Mouse (Mus musculus): ENCODE measurements around the gene Gm5678.
"Not testable (repeated sequence)": the region's sequence is repeated elsewhere in the genome, so short reads cannot be mapped to it uniquely, and the experiment has no call there.

Gene Gm5678

DNA sequence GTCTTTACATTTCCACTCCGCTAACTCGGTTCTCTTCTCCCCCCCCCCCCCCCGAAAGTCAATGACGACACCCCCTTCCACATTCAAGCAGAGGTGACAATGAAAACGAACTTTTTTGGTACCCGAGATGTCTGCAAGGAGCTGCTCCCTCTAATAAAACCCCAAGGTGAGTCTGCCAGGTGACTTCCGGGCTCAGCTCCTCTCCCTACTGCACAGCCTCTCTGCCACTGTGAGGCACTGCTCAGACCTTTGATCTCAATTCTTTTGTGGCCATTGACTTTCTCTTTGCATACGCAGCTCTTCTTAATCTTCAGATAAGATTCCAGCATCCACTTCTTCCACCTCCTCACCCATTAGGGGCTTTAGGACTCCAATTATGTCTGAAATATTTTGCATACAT, 19.2 kb upstream of the Gm5678 start:
- DNase-seq = no peak

DNA sequence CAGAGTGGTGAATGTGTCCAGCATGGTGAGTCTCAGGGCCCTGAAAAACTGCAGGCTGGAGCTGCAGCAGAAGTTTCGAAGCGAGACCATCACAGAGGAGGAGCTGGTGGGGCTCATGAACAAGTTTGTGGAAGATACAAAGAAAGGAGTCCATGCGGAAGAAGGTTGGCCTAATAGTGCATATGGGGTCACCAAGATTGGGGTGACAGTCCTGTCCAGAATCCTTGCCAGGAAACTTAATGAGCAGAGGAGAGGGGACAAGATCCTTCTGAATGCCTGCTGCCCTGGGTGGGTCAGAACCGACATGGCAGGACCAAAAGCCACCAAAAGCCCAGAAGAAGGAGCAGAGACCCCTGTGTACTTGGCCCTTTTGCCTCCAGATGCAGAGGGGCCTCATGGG, 18.1 kb upstream of the Gm5678 start:
- no peak for DNase-seq

DNA sequence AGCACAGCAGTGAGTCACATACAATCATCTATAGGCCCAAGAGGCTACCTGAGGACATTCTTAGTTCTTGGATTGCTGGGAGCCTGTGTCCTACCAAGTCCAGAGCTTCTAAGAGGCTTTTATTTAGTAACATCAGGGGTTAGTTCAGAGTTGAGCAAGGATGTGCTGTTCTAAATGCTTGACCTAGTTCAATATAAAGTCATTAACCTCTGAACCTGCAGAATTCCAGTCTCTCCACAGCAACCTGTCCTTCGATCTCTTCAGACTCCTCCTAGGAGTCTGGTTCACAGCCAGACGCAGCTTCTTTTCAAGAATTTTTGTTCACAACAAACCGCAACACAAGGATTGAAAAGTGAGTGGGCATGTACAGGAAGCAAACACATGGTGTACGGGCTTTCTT, 16.9 kb upstream of the Gm5678 start:
- DNase-seq = no peak

DNA sequence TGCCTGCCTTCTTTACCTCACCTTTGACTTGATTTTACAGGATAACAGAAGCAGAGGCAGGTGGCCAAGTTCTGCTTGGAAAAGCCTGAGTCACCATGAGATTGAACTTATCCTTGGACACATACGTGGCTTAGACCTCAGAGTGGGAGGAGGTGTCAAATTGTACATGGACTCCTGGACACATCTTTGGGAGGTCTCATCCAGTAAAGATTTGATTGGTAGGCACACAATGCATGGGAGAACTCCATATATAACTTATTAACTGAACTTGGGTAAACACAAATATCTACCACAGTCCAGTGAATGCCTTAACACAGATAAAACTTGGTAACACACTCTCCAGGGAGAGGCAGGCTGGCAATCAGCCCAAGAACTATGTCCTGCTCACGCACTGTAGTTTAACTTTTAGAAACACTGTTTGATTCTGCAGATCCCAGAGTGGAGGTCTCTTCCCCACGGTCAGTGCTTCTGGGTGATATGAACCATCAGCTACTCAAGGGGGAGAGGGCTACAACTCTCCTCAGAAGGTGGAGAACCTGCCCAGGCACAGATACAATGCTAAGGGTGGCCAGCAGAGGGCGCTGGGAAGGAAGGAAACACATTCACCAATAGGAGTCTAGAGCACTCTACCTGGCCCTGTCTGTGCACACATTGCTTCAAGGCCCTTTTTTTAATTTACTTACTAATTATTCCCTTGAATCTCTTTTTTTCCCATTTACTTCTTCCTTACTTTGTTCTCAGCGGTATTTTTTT, 12.6 kb upstream of the Gm5678 start:
- peak; percentile 25 for DNase-seq

DNA sequence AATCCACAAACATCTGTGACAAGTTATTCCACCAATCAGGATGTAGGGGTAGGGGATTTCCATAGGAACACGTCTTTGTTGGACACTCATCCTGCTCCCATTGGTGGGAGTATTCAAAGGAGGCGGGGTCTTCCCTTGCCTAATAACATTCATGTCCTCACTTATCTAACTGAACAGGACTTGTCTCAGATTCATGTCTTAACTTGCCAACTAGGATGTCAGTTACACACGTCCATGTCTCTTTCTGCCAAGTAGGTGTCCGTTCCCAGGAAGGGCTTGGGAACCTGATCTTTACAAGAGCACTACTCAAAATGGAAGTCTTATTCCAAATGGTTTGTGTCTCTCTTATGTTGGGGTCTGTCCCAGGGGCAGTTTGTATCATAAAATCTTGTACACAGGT, 4.1 kb upstream of the Gm5678 start:
- DNase-seq = not testable (repeated sequence)

DNA sequence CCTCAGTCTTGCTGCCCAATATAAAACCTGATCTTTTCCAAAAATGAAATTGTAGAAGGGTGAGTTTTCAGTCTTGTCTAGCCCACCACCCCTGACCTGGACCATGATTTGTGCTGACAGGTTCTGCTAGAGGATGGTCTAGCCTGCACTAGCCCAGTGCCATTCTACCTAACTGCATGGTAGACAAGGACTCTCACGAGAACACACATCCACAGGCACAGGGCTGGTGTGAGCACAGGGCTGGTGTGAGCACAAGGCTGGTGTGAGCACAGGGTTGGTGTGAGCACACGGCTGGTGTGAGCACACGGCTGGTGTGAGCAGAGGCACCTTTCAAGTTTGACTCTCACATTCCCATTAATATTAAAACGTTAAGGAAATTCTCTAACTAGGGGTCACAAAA, 3.2 kb upstream of the Gm5678 start:
- DNase-seq = no peak

DNA sequence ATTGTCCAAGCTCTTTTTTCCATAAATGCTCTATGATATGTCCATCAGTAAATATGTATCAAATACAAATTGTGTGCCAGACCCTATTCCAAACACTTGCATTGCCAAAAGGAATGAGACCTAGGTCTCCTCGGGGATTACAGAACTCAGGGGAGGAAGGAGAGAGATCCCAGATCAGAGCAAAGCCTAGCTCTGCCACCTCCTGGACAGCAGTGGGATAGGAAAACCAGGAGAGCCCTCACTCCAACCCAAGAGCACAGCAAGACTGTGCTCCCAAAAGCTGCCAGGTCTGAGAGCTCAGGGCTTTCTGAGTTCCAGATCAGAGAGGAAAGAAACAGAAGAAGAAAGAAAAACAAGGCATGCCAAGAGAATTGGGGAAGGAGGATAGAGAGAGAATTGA, 1.2 kb upstream of the Gm5678 start:
- DNase-seq = no peak

DNA sequence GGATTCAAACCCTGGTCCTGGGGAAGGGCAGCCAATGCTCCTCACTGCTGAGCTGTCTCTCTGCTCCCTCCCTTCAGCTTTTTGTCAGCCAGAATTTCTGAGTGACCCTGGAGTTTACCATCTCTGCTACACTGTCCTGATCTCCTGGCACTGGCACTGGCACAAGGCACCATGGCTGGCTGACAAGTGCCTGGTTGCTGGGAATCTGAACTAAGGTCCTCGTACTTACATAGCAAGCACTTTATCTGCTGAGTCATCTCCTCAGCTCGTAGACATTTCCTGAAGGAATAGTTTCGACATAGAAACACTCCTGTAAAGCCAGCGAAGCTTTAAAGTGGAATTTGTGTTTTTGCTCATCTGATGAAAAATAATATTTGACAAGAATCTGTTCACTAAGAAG, 16.1 kb downstream of the Gm5678 start:
- no peak for DNase-seq

DNA sequence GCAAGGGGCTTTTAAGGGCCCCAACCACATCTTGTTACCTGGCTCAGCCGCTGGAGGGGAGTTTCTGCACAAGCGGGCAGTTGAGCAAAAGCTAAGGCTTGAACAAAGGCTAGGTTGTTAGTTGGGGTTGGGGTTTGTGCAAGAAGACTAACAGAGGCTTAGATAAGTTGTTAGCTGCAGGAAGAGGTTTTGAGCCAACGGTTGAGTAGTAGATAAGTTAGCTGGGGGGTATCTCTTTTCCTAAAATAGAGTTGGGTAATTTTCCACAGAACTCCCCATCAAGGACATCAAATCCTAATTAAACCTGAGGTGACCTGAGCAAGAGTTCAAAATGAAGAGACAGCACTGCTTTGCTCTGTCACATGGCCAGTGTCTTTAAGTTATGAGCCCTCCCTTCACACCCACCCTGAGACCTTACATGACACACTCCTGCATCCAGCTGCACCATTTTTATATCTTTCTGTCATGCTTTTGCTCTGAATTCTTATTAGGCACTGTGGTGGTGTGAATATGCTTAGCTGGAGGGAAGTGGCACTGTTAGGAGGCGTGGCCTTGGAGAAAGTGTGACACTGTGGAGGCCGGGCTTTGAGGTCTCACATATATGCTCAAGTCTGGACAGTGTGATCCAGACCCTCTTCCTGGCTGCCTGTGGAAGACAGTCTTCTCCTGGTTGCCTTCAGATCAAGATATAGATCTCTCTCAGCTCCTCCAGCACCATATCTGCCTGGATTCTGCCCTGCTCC, 20.7 kb downstream of the Gm5678 start:
- no peak for DNase-seq

DNA sequence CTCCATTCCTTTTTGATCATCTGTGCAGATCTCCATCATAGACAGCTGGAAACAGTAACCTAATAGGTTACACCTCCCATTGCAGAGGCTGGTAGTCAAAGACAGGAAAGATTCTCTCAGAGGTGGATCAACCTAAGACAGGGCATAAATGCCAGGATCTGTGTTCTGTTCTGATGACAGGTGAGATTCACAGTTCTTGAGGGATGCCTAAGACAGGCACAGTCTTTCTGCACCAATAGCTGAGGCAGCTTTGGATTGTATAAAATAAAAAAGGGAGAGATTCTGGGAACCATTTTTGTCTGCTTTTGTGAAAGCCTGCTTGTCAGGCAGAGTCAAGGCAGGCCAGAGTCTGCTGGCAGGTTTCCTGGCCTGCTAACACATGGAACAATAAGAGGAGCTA, 40.1 kb downstream of the Gm5678 start:
- DNase-seq = no peak

DNA sequence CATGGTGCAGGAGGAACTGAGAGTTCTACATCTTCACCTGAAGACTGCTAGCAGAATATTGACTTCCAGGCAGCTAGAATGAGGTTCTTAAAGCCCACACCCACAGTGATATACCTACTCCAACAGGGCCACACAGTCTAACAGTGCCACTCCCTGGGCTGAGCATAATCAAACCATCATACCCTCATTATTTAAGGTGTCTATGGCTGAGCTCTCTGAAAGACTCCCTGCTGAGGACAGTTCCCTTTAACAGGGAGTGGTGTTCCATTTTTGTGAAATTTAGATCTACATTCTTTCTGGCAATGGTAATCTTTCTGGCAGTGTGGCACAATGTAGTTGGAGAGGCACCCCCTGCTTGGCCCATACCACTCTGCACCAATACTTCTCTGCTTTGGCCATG, 41.6 kb downstream of the Gm5678 start:
- no peak for DNase-seq

DNA sequence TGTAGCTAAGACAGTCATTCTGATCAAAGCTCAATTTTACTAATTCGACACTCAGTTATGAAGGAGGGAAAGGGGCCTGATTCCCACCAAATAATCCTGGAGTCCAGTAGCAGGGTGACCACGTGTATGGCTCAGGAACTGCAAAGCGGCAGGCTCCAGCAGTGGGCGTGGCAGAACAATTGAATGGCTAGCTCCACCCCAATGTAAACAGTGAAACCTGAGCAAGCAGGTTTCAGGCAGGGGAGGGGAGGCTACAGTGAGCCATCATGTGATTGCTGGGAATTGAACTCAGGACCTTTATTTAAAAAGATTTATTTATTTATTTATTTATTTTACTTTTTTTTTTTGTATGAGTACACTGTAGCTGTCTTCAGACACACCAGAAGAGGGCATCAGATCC, 42.6 kb downstream of the Gm5678 start:
- DNase-seq = not testable (repeated sequence)

DNA sequence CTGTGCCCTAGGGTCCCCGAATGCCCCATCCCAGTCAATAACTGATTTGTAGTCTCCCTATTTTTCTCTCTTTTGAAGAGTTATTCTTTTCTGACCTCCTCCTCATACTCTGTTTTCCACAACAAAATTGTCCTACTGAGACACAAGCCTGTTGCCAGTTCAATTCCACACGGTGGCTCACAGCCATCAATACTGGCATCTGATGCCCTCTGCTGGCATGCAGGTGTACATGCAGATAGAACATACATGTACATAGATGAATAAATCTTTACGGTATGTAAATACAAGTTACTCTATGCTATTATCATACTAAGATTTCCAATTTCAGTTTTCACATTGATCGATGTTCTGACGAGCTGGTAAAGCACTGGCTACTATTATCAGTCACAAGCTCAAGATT, 43.2 kb downstream of the Gm5678 start:
- DNase-seq = no peak

DNA sequence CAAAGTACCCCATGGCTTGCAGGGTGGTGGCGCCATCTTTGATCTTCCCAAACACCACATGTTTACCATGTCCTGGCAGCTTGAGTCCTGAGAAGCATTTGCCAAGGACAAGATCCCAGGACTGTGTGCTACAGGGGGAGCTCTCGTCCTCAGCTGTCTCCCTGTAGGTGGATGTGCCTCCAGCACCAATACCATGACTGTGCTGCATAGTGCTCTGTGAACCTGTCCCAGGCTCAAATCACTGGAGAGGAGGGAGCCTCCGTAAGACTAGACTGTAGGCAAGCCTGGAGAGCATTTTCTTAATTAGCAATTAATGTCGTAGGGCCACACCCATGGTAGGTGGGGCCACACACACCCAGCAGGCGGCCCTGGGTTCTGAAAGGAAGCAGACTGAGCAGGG, 48.5 kb downstream of the Gm5678 start:
- no peak for DNase-seq

DNA sequence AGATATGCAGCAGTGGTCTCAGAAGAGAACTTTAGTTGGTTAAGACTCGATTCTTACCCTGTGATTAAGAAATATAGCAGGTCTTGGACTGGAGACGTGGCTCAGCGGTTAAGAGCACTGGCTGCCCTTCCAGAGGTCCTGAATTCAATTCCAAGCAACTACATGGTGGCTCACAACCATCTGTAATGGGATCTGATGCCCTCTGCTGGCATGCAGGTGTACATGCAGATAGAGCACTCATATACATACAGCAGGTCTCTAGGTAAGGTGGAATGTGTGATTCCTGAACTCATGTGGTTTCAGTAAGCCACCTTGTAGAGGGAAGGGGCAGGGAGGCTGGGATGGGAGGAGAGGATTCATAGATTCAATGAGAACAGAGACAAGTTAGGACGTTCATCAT, 50.3 kb downstream of the Gm5678 start:
- no peak for DNase-seq

DNA sequence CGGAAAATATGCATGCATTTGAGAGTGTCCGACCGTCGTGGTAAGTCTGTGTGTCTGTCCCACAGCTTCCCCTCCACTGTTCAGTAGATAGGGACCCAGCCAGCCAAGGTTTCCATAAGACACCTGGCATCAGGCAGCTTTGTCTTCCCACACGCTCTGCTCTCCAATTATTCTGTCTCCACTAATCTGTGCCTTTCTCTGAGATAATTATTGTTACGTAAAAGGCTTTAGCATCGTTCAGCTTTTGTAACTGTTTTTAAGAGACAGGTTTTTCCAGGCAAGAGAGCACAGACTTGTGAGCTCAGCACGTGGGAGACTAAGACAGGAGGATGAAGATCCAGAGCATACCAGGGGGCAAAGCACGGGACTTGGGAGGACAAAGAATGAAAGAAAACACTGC, 51.3 kb downstream of the Gm5678 start:
- DNase-seq = no peak
